Mouse (Mus musculus) lung, postnatal 10 days (tissue): ENCODE results near the gene Ccp110.
A peak's percentile ranks its signal among the peaks of the same experiment; 100 is the strongest.

Source experiments
- DNase-seq: peaks from one replicate; pipeline ENCODE4 v3.0.0; 2021

Gene Ccp110

GRCm38 (mm10) chr7:118712228-118713173 lies at the start of gene Ccp110:
Gene Ccp110 (plus strand): TSS chr7:118712552.
- peak; percentile 97 for DNase-seq

DNA sequence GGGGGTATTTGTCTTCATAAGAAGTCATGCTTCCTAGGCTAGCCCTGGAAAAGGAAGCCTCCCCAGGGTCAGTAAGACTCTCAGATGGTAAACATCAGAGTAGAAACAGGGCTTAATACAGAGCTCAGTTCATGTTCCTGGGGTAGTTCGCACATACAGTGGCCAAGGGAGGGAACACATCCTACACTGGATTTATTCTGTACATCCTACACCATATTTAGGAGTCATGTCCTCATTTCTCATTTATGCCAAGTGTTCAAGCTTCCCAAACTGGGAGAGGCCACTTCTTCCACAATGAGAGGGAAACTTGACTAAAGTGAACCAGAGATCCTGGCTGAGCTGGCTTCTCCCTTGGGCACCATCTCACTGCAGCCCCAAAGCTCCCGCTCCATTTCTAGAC lies 44.6 kb upstream of the Ccp110 start:
- no peak for DNase-seq

- no peak for DNase-seq
These were observed 42.2 kb upstream of the Ccp110 start for GRCm38 (mm10) chr7:118670142-118670541.

DNA sequence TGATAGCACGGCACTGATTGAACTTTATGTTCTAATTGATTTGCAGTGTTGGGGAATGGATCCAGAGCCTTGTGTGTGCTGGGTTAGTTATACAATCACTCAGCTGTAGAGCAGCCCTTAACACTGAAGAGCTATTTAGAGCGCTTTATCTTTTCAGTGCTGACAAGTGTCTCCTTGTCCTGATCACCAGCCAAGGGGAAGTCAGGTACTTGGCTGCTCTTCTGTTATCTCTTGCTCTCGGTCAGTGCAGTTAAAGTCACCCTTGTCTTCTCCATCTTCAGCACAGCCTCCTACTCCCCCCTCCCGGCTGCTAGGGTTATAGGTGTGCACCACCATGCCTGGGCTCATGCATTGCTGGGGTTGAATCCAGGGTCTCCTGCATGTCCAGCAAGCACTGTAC lies 35.5 kb upstream of the Ccp110 start:
- no peak for DNase-seq

GRCm38 (mm10) chr7:118688199-118688598 lies 24.2 kb upstream of the Ccp110 start:
- peak; percentile 80 for DNase-seq

- DNase-seq: no peak
These were observed 23.3 kb upstream of the Ccp110 start for GRCm38 (mm10) chr7:118689088-118689487.

DNA sequence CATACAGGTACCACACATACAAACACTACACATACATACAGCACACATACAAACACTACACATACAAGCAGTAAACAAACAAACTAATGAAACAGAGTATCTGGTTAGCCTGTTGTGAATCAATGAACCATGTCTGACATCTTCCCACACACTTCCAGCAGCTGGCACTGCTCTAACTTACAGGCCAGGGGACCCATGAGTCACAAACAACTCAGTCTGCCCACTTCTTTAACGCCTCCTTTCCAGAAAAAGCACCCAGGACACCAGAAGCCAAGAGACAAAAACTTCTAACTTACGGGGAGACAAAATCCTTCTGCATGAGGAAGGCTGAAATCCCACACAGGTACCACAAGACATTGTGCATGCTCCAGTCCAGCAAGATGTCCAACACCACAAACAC lies 21.1 kb upstream of the Ccp110 start:
- DNase-seq: no peak

GRCm38 (mm10) chr7:118696146-118696545 lies 16.2 kb upstream of the Ccp110 start:
- DNase-seq: peak; percentile 32

DNA sequence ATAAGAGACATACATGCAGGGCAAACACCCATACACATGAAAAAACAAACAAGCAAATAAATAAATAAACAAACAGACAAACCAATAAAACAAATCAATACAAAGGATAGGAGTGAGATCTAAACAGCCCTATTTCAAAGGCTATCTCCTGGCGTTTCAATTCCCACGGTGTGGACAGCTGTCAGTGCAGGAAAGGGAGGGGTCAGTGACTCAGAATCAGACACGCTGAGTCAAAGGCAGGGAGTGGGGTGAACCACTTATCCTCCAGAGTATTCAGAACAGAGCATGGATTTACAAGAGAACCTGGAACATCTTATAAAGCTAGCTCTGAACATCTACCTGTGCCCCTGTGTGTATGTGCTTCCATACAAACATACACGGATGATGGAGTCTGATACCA lies 15.2 kb upstream of the Ccp110 start:
- DNase-seq: no peak

GRCm38 (mm10) chr7:118698882-118699281 lies 13.5 kb upstream of the Ccp110 start:
- DNase-seq: no peak

DNA sequence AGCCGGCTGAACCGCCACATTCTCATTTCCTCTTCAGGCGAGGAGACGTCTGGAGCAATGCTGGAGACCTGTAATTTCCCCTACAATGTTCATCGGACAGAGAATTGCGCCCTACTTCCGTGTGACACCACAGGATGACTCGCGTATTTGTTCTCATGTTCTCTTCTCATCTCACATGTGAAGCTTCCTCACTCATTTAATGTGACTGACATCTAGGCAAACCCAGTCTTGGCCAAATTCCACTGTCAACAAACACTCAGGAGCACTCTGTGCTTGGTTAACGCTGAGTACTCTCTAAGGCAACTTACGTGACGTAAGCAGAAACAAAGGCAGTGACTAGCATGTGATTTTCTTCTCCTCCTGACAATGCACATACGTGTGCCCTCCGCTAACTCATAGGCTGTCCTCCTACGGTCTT lies 9.2 kb upstream of the Ccp110 start:
- DNase-seq: peak; percentile 69

DNA sequence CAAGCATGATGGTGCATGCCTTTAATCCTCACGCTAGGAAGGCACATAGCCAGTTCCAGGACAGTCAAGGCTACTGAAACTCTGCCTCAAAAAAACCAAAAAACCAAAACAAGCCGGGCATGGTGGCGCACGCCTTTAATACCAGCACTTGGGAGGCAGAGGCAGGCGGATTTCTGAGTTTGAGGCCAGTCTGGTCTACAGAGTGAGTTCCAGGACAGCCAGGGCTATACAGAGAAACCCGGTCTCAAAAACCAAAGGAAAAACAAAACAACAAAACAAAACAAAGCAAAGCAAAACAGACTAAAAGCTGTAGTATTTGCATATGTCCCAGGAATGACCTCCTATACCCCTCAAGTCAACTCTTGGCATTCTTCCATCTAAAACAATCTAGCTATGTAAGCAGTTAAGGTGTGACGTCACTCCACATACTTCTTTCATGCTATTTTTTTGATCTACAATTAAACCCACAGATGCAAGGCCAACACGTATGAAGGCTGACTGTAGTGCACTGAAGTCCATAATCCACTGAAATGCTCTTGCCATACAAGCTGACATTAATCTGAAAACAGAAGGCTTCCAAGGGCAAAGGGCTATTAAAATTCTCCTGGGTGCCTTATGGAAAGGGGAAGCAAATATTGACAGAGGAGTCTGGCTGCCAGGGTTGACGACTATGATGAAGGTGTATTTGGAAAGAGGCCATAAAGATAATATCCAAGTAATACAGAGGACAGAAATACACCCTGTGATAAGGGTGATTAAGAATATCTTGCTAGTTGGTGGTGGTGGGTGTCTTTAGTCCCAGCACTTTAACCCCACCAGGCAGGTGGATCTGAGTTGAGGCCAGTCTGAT lies 8.1 kb upstream of the Ccp110 start:
- DNase-seq: no peak

DNA sequence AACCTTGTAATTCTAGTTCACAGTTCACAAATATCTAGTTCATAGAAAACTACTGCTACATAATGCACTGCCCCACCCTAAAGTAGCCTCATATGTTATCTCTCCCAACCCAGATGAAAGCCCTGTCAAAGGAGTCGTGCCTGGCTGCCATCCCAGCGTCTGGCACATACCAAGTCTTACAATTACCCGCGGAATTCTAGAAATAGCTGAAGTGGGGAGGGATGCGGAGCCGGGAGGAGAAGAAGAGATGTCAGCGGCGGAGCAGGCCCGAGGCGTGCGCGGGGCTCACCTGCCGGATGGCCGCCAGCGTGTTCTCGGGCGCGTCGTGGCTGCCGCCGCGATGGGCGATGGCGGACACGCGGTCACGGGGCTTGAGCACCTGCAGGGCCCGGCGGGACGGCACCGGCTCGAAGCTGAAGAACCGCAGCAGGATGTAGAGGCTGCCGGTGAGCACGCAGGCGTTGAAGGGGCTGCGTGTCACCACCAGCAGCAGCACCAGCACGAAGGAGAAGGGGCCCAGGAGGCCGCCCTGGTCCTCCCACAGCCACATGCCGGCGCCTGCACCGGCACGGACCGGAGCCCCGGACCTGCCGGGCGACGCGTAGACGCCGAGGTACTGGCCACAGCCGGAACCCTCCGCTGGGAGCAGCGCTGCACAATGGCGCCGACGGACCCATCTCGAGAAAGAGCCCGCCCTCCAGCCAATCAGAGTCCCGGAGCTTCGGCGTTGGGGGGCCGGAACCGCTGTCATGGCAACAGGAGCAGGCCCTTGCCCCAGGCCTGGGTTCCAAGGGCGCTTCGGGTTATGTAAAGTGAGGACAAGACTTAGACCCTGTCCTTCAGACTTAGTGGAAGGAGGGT lies 7.0 kb upstream of the Ccp110 start, which contains the start of gene Gde1:
Gene Gde1 (minus strand): TSS at position 678 of the 861 bp plus-strand sequence.
- peak; percentile 95 for DNase-seq

GRCm38 (mm10) chr7:118706051-118706450 lies 6.3 kb upstream of the Ccp110 start:
- DNase-seq: no peak

DNA sequence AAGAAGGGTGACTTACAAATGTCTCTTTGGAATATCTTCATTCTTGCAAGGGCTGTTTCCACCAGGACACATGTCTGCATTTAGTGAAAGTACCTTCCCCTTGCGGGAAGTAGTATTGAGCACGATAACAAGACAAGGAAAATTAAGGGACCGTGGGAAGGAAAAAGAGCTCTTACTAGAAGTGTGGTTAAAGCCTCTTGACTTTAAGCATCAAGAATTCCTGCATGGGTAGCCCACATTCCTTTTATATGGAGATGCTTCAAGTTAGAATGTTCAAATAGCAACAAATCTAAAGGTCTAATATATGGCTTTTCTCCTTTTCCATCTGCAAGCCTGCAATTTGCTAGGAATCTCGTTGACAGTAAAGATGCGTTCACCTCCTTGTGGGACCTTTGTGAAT lies 5.9 kb upstream of the Ccp110 start:
- no peak for DNase-seq

DNA sequence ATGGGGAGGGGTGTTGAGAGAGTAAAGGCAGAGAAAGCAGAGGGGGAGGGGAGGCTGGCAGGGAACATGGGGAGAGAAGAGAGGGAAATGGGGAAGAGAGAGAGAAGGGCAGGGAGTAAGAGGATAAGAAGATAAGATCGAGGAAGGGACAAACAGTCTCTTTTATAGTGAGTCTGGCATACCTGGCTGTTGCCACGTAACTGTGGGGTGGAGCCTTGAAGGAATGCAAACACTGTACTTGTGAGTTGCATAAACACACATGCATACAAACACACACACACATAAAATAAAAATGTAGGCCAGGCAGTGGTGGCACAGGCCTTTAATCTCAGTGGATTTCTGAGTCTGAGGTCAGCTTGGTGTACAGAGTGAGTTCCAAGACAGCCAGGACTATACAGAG lies 5.1 kb upstream of the Ccp110 start:
- DNase-seq: peak; percentile 34

DNA sequence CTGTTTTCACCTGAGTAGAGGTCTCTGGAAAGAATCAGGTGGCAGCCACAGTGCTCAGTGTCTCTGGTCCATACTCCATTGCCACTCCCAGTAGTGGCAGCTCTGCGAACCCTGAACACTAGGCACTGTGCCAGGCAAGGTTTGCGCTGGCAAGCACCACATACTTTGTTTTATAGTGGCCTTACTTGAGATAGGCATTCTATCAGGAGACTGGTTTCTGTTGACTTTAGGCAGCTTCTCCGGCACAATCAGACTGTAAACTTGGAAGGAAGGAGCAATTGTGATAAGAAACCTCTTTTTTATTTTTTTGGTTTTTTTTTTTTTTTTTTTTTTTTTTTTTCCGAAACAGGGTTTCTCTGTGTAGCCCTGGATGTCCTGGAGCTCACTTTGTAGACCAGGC lies 4.3 kb upstream of the Ccp110 start:
- DNase-seq: no peak

GRCm38 (mm10) chr7:118710776-118711175 lies 1.6 kb upstream of the Ccp110 start:
- DNase-seq: no peak

GRCm38 (mm10) chr7:118714873-118715272 lies 2.5 kb downstream of the Ccp110 start:
- DNase-seq: no peak

DNA sequence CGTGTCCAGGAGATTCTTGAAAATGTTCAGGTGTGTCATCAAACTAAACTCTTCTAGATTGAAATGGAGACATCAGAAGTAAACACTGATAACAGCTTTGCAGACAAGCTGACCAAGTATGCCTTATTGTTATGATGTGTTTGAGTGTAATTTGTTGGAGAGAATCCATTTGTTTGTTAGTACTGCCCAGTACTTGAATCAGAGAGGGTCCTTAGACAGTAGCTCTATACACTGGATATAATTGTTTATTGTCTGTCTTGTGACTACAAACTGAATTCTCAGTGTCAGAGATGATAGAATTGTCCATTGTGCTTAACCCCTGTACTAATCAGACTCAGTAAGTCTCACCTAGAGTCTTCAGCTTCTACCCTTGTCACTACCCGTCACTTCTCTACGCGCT lies 5.7 kb downstream of the Ccp110 start:
- no peak for DNase-seq

GRCm38 (mm10) chr7:118723927-118724326 lies 11.6 kb downstream of the Ccp110 start:
- peak; percentile 73 for DNase-seq

GRCm38 (mm10) chr7:118725459-118725858 lies 13.1 kb downstream of the Ccp110 start:
- DNase-seq: no peak
